Mouse (Mus musculus): Measurements from ENCODE around the gene Ssna1. TPM values are rescaled to one million over a fixed set of nuclear protein-coding genes. Genes with fewer than 3 reads are reported as not detected.

The Ssna1 gene
- polyA plus RNA-seq (2014; fragmentation: Nextera tagmentation; extraction: Ambion mirVana): 244 and 248 TPM in 2 replicates

- Histone ChIP-seq H3K4me1 (replicated peaks; ENCODE audit: control insufficient read depth, insufficient read depth, low read length) (peaks cover 16% of the 10 kb centered on the region), H3K4me3 (ENCODE audit: low read depth, low read length) (peak within 1 kb of the TSS; percentile 92), H3K9ac (ENCODE audit: low read depth, low read length) (peak within 1 kb of the TSS; percentile 93), H3K36me3 (ENCODE audit: control insufficient read depth, insufficient read depth, low read length) (no peaks in the 10 kb centered on the region; the same call in 1 of the 2 replicates), H3K4me2 (replicated peaks; ENCODE audit: low read depth, low read length) (peak within 1 kb of the TSS; percentile 94), H3K9me3 (ENCODE audit: control insufficient read depth, low read length) (no peaks in the 10 kb centered on the region), H3K27ac (ENCODE audit: low read depth, low read length) (peak within 1 kb of the TSS; percentile 78), H3K27me3 (ENCODE audit: control insufficient read depth, insufficient read depth, low read length) (no peaks in the 10 kb centered on the region)
- DNase-seq (ENCODE audit: low spot score) (peak; percentile 100), ATAC-seq (ENCODE audit: low FRiP score) (peak; percentile 93)
- WGBS: 1% methylated on average over 45 of the region's 55 CpGs
Measured at GRCm38 (mm10) chr2:25271827-25272511, at the start of gene Ssna1, which contains the start of gene Anapc2. TSS of gene Ssna1 (minus strand) at chr2:25272438. TSS of gene Anapc2 (plus strand) at chr2:25272478.

- Histone ChIP-seq H3K4me2 (replicated peaks; ENCODE audit: low read depth, low read length) (no peak overlapping the region), H3K27ac (ENCODE audit: low read depth, low read length) (no peak overlapping the region), H3K9ac (ENCODE audit: low read depth, low read length) (no peak overlapping the region), H3K9me3 (ENCODE audit: control insufficient read depth, low read length) (no peaks in the 10 kb centered on the region), H3K4me3 (ENCODE audit: low read depth, low read length) (no peak overlapping the region), H3K36me3 (ENCODE audit: control insufficient read depth, insufficient read depth, low read length) (no peaks in the 10 kb centered on the region), H3K4me1 (replicated peaks; ENCODE audit: control insufficient read depth, insufficient read depth, low read length) (no peaks in the 10 kb centered on the region), H3K27me3 (ENCODE audit: control insufficient read depth, insufficient read depth, low read length) (peaks cover 37% of the 10 kb centered on the region)
- ATAC-seq (ENCODE audit: low FRiP score) (no peak), DNase-seq (ENCODE audit: low spot score) (no peak)
- 27% methylated on average over 2 of the region's 2 CpGs for WGBS
Measured at GRCm38 (mm10) chr2:25320084-25320483, 47.8 kb upstream of the Ssna1 start.

GRCm38 (mm10) chr2:25318971-25319773 is 46.9 kb upstream of the Ssna1 start, which contains the start of gene Grin1:
TSS of gene Grin1 (minus strand) at chr2:25319187.
- peaks cover 40% of the 10 kb centered on the region for H3K27me3 ChIP-seq (ENCODE audit: control insufficient read depth, insufficient read depth, low read length)
- DNase-seq (ENCODE audit: low spot score) (peak; percentile 80), ATAC-seq (ENCODE audit: low FRiP score) (peak; percentile 43; the same call in 1 of the 2 replicates)
- H3K27ac ChIP-seq (ENCODE audit: low read depth, low read length): no peak within 1 kb of the TSS
- H3K4me3 ChIP-seq (ENCODE audit: low read depth, low read length): peak within 1 kb of the TSS; percentile 35
- no peaks in the 10 kb centered on the region for H3K4me1 ChIP-seq (replicated peaks; ENCODE audit: control insufficient read depth, insufficient read depth, low read length)
- H3K9me3 ChIP-seq (ENCODE audit: control insufficient read depth, low read length): no peaks in the 10 kb centered on the region
- 0 out of 2 replicates have a peak within 1 kb of the TSS, but pooled peaks have one; percentile 23 for H3K9ac ChIP-seq (ENCODE audit: low read depth, low read length)
- peak within 1 kb of the TSS; percentile 61 for H3K4me2 ChIP-seq (replicated peaks; ENCODE audit: low read depth, low read length)
- H3K36me3 ChIP-seq (ENCODE audit: control insufficient read depth, insufficient read depth, low read length): no peaks in the 10 kb centered on the region
- WGBS: 9% methylated on average over 58 of the region's 58 CpGs

- H3K36me3 ChIP-seq (ENCODE audit: control insufficient read depth, insufficient read depth, low read length): no peaks in the 10 kb centered on the region
- H3K4me2 ChIP-seq (replicated peaks; ENCODE audit: low read depth, low read length): peak overlapping the region; percentile 61
- H3K4me3 ChIP-seq (ENCODE audit: low read depth, low read length): peak overlapping the region; percentile 35
- 0 out of 2 replicates have a peak overlapping the region, but pooled peaks have one; percentile 23 for H3K9ac ChIP-seq (ENCODE audit: low read depth, low read length)
- WGBS: 7% methylated on average over 28 of the region's 31 CpGs
- peaks cover 44% of the 10 kb centered on the region for H3K27me3 ChIP-seq (ENCODE audit: control insufficient read depth, insufficient read depth, low read length)
- H3K9me3 ChIP-seq (ENCODE audit: control insufficient read depth, low read length): no peaks in the 10 kb centered on the region
- peak; percentile 7 for DNase-seq (ENCODE audit: low spot score)
- ATAC-seq (ENCODE audit: low FRiP score): peak; percentile 25; the same call in 1 of the 2 replicates
- H3K27ac ChIP-seq (ENCODE audit: low read depth, low read length): no peak overlapping the region
- H3K4me1 ChIP-seq (replicated peaks; ENCODE audit: control insufficient read depth, insufficient read depth, low read length): no peaks in the 10 kb centered on the region
Measured at GRCm38 (mm10) chr2:25318119-25318966, 46.1 kb upstream of the Ssna1 start.

- Histone ChIP-seq H3K4me1 (replicated peaks; ENCODE audit: control insufficient read depth, insufficient read depth, low read length) (no peaks in the 10 kb centered on the region), H3K27me3 (ENCODE audit: control insufficient read depth, insufficient read depth, low read length) (peaks cover 51% of the 10 kb centered on the region), H3K36me3 (ENCODE audit: control insufficient read depth, insufficient read depth, low read length) (no peaks in the 10 kb centered on the region), H3K4me3 (ENCODE audit: low read depth, low read length) (no peak overlapping the region), H3K4me2 (replicated peaks; ENCODE audit: low read depth, low read length) (no peak overlapping the region), H3K9me3 (ENCODE audit: control insufficient read depth, low read length) (no peaks in the 10 kb centered on the region), H3K27ac (ENCODE audit: low read depth, low read length) (no peak overlapping the region), H3K9ac (ENCODE audit: low read depth, low read length) (no peak overlapping the region)
- DNase-seq (ENCODE audit: low spot score) (no peak), ATAC-seq (ENCODE audit: low FRiP score) (no peak)
- 2% methylated on average over 11 of the region's 11 CpGs for WGBS
Measured at GRCm38 (mm10) chr2:25311491-25311891, 39.3 kb upstream of the Ssna1 start.

- Histone ChIP-seq H3K27me3 (ENCODE audit: control insufficient read depth, insufficient read depth, low read length) (peaks cover 51% of the 10 kb centered on the region), H3K4me2 (replicated peaks; ENCODE audit: low read depth, low read length) (no peak overlapping the region), H3K9ac (ENCODE audit: low read depth, low read length) (no peak overlapping the region), H3K4me3 (ENCODE audit: low read depth, low read length) (no peak overlapping the region), H3K4me1 (replicated peaks; ENCODE audit: control insufficient read depth, insufficient read depth, low read length) (no peaks in the 10 kb centered on the region), H3K36me3 (ENCODE audit: control insufficient read depth, insufficient read depth, low read length) (no peaks in the 10 kb centered on the region), H3K27ac (ENCODE audit: low read depth, low read length) (no peak overlapping the region), H3K9me3 (ENCODE audit: control insufficient read depth, low read length) (no peaks in the 10 kb centered on the region)
- 3% methylated on average over 22 of the region's 22 CpGs for WGBS
- ATAC-seq (ENCODE audit: low FRiP score): no peak
- no peak for DNase-seq (ENCODE audit: low spot score)
Measured at GRCm38 (mm10) chr2:25310969-25311368, 38.7 kb upstream of the Ssna1 start.

DNA sequence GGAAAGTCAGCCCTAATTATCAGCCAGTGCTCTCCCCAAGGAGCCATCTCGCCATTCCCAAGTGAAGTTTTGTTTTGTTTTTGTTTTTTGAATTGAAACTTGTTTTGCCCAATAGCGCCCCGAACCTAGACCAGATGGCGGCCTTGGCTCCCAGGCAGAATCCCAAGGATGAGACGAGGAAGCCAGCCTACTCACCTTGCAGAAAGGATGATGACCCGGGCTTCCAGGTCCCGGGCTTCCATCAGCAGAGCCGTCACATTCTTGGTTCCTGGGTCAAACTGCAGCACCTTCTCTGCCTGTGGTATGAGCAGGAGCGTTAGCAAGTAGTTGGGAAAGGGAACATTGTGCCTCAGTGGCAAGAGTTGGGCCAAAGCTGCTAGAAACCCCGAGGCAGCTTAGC is 37.9 kb upstream of the Ssna1 start:
- no peaks in the 10 kb centered on the region for H3K36me3 ChIP-seq (ENCODE audit: control insufficient read depth, insufficient read depth, low read length)
- no peak overlapping the region for H3K4me3 ChIP-seq (ENCODE audit: low read depth, low read length)
- no peak overlapping the region for H3K4me2 ChIP-seq (replicated peaks; ENCODE audit: low read depth, low read length)
- 55% methylated on average over 10 of the region's 10 CpGs for WGBS
- H3K4me1 ChIP-seq (replicated peaks; ENCODE audit: control insufficient read depth, insufficient read depth, low read length): no peaks in the 10 kb centered on the region
- peaks cover 54% of the 10 kb centered on the region for H3K27me3 ChIP-seq (ENCODE audit: control insufficient read depth, insufficient read depth, low read length)
- no peak for DNase-seq (ENCODE audit: low spot score)
- ATAC-seq (ENCODE audit: low FRiP score): no peak
- no peak overlapping the region for H3K27ac ChIP-seq (ENCODE audit: low read depth, low read length)
- H3K9ac ChIP-seq (ENCODE audit: low read depth, low read length): no peak overlapping the region
- H3K9me3 ChIP-seq (ENCODE audit: control insufficient read depth, low read length): no peaks in the 10 kb centered on the region

Measured in hindbrain, embryonic 11.5 days (tissue).